Mouse (Mus musculus) erythroid progenitor cell, adult 5-6 weeks (primary cell): Measurements from ENCODE around the gene Zswim3. TPM values are rescaled to one million over a fixed set of nuclear protein-coding genes. Genes with fewer than 3 reads are reported as not detected.
"Not testable (repeated sequence)": the region's sequence is repeated elsewhere in the genome, so short reads cannot be mapped to it uniquely, and the experiment has no call there.

Experiments used
- ATAC-seq: replicated peaks from 2 replicates; pipeline ENCODE4 v1.8.0; 2016; ENCODE audit warnings: moderate number of reproducible peaks, mild to moderate bottlenecking, moderate TSS enrichment, inconsistent platforms; ENCODE audit not compliant: poor library complexity, low FRiP score, severe bottlenecking
- total RNA-seq, 2 experiments: library from RNA; stranded (forward) in 1 of 2; stranded (reverse) in 1 of 2; fragments of 150-400 nt in 1 of 2; fragments of 186-747, 209-891 nt in 1 of 2; gene quantifications; 2 replicates each; pipeline versions ENCODE4 v1.2.3 to v1.2.4; 2015 to 2017; ENCODE audit warnings: low replicate concordance in 2 of 2

Gene Zswim3
- total RNA-seq, 2 experiments from 2014 or later, result 2.3 to 2.5 TPM

DNA sequence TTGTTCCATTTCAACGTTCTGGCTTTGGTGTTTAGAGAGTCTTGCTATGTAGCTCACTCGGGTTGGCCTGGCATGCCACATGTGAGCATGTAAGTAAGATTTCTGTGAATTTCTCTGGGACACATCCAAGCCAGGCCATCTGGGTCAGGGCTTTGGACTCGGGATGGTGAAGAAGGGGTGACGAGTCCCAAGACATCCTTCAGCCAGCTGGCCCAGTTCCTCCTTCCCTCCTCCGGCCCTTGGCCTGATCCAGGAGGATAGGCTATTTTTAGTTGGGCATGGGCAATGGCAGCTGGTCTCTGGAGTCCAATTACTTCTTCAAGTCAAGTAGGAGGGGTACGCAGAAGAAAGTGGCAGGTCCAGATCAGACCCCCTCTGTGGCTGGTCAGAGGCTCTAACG is 26.1 kb upstream of the Zswim3 start:
- ATAC-seq, result no peak

DNA sequence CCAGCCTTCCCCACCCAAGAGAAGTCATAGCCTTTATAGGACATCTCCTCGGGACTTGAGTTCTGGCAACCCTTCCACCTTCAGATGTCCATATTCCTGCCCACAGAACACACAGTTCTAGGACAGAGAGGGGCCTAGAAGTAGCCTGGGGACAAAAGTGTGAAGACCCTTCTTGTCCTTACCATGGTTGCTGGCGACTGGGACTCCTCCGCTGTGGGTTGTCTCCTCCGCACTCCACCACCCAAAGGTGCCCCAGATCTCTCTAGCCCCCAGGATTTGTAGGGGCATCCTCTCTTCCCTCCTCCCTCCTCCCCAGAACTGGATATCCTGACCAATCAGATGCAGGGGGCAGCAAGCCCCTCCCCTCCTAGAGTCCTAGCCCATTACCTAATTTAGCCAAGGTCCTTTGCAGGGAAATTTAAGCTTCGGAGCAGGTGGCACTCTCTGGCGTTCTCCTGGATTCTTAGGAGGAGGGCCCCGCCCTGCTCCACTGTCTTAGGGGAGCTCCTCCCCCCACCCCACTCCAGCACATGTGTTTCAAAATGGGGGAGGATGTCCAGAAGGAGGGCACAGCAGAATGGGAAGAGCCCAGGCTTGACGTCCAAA is 25.3 kb upstream of the Zswim3 start, which contains the start of gene Tnnc2:
Gene Tnnc2, minus strand, starts transcription at position 487 of the 606 bp plus-strand sequence.
- no peak for ATAC-seq

DNA sequence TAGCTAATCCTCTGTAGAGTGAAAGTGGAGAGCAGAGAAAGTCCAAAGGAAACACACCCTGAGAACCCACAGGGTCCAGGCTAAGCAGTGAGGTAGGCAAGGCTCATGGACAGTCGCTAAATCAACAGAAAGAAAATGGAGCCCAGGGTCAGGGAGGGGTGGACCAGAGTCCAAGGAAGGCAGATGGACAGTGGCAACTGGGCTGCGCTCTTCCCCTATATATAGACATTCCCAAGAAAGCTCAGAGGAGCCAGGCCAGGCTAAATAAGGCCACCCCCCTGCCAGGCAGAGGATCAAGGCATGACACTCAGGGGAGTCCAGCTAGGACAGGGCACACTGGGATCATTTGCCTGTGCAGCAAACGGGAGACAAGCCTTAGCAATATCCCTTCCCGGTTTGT is 23.0 kb upstream of the Zswim3 start:
- ATAC-seq, result no peak

DNA sequence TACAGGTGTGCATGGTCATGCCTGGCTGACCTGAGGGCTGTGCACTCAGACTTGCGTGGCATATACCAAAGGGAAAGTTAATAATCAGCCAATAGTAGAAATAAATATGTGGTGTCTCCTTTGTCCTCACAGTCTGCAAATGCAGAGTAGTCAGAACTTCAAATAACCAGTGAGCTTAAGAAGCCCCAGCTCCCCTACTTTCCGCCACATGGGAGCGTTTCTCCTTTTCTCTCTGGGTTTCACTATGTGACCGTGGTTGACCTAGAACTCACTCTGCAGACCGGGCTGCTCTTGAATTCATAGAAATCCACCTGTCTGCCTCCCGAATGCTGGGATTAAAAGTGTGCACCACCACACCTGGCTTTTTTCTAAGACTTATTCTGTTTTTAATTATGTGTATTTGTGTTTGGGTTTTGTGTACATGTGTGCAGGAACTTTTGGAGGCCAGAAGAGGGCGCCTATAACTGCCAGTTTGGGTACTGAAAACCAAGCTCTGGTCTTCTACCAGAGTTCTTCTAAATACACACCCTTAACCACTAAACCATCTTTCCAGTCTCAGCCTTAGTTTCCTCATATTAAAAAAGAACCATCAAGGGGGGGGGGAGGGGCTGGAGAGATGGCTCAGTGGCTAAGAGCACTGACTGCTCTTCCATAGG is 20.8 kb upstream of the Zswim3 start:
- no peak for ATAC-seq

DNA sequence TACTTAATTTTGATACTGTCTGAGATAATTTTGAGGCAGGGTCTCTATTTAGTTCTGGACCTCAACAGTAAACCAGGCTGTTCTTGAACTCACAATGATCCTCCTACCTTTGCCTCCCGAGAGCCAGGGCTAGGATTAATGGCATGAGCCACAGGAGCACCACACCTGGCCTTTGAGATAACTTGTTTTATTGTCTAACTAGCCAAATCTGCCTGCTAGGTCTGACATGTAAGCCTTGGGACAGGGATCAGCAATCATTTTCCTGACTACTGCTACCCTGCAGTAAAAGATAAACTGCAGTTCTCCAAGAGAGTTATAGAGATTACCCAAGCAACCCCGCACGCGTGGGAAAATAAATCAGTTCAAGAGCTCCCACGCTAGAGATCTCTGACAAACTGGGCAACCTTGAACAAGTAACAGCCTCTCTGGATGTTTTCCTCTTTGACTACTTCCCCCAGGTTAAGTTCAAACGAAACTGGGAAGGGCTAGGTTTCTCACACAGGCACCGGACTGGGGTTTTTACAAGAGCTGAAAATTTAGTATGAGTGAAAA is 20.0 kb upstream of the Zswim3 start:
- no peak for ATAC-seq

DNA sequence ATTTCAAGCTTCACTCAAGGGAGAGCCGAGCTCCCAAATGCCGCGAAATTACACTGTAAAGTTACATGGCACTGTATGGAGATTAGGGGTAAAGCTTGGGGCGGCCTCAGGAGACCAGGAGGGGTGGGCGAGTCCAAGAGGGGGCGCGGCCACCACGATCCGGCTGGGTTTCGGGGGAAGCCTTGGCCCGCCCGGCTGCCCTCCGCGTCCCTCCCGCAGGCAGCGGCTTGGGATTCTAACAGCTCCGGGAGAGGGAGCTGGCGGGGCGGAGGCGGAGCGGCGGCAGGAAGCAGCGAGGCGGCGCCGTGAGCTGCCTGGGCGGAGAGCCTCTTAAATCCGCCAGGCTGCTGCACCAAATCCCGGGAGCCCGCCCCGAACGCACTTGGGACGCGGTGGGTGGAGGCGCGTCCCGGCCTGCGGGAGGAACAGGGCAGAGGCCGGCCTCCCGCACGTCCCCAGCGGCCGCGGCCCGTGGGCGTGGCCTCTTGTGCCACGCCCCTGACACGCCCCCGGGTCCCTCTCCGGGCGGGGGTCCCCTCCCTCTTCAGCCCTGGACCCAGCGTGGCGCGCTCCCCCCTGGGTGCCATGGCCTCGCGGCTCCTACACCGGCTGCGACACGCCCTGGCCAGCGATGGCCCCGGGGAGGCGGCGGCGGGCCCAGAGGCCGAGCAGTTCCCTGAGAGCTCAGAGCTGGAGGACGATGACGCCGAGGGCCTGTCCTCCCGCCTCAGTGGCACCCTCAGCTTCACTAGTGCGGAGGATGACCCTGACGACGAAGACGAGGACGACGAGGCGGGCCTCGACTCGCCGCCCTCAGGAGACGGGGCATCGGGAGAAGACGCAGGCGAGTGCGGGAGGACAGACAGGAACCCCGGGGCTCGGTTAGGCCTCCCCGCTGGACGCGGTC is 19.2 kb upstream of the Zswim3 start, which contains the start of gene Snx21:
Gene Snx21, plus strand, starts transcription at position 343 of the 907 bp plus-strand sequence.
- peak; percentile 84 for ATAC-seq

DNA sequence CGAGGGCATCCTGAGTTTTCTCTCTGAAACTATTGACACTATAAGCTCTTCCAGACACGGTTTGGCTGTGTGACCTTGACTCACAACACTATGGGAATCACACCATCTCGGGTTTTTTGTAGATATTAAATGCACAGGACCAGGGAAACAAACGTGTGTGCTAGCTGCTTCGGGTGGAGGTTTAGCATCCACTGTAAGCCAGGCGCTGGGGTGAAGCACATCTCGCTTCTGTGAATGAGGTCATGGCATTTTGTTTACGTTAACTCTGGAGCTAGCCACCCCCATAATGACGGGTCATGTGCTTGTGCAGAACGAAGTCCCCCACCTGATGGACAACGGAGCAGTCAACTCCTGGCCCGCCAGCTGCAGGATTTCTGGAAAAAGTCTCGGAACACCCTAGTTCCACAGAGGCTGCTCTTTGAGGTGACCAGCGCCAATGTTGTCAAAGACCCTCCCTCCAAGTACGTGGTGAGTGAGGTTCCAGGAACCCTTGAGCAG is 18.5 kb upstream of the Zswim3 start:
- no peak for ATAC-seq

DNA sequence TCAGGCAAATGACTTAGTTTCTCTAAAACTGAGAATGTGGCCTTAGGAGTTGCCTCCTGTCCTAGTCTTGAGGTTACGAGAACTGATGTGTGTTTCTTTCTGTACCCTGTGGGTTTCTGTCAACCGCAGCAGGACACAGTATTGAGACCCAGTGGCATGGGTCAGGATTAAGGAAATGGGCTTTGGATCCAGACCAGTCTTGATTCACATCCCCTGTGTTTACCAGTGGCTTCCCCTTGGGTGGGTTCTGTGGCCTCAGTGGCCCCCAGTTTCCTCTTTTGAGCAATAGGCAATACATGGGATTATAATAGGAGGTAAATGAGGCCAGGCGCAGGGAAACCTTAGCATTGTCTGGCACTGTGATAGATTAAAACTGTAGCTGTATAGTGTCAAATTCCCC is 17.9 kb upstream of the Zswim3 start:
- no peak for ATAC-seq

DNA sequence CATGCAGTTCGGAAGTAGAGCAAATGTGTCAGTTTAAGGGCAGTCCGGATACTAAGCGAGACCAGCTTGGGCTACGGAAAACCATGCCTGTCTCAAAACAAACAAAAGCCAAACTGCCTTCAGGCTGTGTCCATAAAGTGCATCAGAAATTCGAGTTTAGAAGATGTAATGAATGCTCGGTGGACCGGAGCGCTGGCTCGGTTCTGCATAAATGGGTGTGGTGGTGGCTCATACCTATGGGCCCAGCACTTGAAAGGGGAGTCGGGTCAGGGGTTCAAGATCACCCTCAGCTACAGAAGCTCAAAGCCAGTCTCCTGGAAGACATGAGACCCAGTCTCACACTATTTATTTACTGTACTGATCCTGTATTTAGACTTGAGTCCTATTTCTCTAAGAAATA is 17.1 kb upstream of the Zswim3 start:
- no peak for ATAC-seq

DNA sequence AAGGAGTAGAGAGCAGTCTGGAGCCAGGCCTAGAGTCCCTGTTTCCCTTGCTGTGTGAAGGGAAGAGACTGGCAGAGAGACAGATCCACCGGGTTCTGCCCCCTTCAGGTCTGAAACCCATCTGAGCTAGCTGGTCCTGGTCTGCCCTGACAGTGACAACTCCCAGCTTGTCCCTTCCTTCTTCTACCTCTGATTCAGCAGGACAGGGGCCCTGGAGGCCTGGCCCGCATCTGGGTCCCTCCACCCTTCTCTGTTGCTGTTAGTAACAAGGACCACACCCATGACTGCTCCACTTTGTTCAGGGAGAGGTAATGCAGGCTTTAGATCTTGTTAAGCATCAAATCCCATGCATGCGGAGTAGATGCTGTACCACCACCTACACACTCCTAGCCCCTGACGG is 16.5 kb upstream of the Zswim3 start:
- no peak for ATAC-seq

DNA sequence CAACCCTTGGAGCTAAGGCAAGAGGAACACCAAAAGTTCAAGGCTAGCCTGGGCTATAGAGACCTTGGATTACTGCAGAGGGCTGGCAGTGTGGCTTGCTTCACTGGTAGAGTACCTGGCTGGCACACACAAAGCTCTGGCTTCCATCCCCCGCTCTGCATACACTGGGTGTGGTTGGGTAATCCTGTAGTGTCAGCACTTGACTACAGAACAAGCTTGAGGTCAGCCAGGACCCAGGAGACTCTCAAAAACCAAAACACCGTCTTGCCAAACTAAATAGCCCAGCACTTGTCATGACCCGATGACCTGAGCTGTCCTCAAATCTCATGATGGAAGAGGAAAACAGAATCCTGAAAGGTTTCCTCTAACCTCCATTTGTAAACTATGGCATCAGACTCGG is 14.4 kb upstream of the Zswim3 start:
- no peak for ATAC-seq

DNA sequence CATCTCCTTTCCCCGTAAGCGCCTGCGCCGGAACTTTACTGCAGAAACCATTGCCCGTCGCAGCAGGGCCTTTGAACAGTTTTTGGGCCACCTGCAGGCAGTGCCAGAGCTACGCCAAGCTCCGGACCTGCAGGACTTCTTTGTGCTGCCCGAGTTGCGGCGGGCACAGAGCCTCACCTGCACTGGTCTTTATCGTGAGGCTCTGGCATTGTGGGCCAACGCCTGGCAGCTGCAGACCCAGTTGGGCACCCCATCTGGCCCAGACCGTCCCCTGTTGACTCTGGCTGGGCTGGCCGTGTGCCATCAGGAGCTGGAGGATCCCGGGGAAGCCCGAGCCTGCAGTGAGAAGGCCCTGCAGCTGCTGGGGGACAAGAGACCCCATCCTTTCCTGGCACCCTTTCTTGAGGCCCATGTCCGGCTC is 13.0 kb upstream of the Zswim3 start:
- ATAC-seq, result no peak

DNA sequence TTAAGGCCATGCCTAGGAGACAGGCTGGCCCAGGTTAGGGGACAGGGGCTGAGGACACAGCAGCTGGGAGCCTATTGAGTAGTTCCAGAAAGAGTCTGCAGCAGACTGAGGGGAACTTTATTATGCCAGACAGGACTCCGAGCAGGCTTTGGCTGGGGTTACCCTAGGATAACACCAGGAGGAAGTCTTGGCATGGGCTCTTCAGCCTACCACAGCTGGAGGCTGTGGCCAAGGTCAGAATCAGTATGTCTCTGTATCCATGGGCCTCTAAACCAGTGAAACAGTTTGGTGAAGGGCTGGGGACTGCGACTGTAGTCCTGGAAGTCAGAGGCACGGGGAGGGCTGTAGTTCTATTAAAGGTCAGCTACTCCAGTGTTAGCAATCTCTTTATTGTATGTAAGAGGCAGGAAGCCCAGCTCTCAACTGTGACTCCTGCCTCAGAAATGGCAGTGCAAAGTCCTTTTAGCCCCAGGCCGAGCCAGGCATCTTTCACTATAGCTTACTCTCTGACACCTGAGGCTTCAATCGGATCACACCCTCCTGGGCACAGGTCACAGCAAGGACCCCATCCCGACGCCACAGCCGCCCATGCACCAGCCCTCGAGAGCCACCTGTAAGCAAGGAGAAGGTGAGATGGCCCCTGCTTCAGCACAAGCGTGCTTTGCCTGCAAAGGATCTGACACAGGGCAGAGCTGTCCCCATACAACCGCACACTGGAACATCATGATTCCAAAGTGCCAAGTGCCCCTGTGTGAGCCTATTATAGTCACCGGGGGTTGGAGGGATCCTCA is 12.3 kb upstream of the Zswim3 start:
- no peak for ATAC-seq

DNA sequence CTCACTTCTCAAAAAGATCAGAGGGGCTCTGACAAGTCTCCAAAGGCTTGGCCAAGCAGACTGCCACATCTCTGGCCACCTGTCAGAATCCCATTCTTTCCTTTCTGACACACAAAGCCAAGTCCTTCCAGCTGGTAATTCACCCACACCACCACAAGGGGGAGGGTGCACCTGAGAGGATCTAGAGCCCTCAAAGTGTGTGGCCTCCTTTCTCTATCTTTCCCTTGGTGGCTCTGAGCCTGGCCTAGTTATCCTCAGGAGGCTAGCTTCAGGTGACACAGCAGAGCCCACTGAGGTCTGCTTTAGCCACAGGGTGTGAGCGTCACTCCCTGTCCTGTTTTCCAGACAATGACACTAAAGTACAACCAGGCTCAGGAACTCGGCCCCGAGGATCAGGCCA is 11.7 kb upstream of the Zswim3 start:
- ATAC-seq, result peak; percentile 67

DNA sequence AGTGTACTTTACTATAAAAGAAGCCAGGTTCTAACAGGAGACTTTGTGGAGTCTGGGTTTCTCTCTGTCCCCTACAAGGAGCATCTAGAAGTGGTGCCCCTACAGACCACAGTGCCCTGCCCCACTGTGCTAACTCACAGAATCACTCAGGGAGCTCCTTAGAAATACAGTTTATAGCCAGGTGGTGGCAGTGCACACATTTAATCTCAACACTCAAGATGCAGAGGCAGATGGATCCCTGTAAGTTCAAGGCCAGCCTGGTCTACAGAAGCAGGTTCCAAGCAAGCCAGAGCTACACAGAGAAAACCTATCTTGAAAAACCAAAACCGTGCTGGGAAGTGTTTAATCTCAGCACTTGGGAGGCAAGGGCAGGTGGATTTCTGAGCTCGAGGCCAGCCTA is 11.1 kb upstream of the Zswim3 start:
- ATAC-seq, result no peak

DNA sequence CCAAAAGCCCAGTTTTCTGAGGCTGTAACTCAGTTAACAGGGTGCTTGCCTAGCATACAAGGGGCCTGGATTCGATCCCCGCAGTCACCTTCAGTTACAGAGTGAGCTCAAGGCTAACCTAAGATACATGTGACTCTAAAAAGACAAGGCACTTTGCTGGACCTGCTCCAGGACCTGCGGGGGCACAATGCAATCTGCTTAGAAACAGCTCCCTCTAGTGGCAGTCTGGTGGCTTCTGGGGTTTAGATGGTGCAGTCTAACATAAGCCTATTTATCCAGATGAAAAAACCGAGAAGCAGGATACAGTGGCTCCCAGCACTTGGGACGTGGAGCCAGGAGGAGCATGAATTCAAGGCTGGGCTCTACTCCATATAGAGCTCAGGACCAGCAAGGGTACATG is 10.6 kb upstream of the Zswim3 start:
- ATAC-seq, result peak; percentile 81

DNA sequence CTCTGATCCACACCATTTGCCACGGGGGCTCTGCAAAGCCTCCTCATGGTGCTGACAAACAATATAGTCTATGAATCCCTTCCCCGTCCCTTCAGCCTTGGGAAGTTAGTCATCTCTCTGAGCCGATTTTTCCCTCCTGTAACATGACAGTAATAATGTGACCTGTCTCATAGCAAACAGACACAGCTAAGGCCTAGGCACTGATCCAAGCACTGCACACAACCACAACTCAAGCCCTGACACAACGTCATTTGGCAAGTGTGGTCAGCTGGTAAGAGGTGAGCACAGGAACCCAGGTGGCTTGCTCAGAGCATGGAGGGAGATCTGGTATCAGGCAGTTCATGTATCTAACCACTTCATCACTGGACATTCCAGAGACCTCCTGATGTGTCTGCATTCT is 9.0 kb upstream of the Zswim3 start:
- ATAC-seq, result no peak

DNA sequence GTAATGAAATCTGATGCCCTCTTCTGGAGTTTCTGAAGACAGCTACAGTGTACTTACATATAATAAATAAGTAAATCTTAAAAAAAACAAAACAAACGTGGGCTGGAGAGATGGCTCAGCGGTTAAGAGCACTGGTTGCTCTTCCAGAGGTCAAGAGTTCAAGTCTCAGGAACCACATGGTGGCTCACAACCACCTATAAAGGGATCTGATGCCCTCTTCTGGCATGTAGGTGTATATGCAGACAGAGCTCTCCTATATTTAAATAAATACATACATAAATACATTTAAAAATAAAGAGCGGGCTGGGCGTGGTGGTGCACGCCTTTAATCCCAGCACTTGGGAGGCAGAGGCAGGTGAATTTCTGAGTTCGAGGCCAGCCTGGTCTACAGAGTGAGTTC is 6.3 kb upstream of the Zswim3 start:
- not testable (repeated sequence) for ATAC-seq

DNA sequence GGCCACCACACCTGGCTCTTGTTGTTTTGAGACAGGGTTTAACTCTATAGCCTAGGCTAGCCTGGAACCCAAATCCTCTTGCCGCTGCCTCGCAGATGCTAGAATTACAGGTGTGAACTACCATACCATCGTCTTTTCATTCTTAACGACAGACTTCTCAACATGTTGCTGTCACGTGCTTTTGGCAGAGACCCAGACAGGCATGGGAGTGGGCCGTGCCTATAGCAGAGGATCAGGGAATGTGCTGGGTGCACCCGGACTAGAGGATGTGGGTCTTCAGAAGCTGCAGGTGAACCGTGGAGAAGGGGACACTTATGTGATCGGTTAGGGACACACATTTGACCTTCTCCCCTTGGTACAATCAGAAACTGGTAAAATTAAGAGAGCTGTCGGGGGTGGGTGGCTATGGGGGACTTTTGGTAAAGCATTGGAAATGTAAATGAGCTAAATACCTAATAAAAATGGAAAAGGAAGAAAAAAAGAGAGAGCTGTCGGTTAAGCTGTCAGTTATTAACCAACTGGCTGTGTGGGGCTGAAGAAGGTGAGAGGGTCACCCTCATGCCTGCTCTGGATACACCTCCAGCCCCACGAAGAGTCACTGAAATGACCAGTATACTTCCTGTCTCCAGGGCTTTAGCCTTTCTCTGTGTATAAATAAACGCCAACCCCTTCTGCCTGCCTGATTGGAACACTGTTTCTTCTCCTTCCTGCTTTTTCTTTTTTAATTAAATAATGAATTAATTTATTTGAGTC is 4.5 kb upstream of the Zswim3 start:
- no peak for ATAC-seq
